Mouse (Mus musculus): ENCODE data around the gene Grik5.

DNA sequence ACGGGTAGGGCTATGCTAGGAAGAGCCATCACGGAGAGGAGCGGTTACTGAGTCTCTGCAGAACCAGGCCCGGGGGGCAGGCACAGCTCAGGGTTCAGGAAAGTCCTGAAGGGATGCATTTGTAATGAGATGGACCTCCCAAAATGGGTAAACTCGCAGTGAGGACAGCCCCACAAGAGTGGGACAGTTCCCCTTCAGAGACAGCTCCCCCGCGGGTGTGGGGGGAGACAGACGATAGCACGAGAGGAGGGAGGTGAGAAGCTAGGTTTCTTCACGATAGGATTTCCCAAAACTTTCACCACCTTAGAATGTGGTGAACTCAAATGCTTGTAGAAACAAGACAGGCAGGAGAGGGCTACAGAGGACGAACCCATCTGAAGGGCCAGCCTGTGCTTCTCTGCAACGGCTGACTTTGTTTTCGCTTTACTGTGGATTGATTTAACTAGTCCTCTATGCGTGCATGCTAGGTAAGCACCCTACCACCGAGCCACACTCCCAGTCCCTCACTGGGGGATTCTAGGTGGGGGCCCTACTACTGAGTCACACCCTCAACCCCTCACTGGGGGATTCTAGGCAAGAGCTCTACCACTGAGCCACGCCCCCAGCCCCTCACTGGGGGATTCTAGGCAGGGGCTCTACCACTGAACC lies 40.9 kb upstream of the Grik5 start:
- TF ChIP-seq POLR2A (IDR thresholded peaks at IDR 0.05; ENCODE audit: low read depth, low read length) (no peak), CTCF (IDR thresholded peaks at IDR 0.05; ENCODE audit: extremely low read depth, insufficient read length, insufficient replicate concordance, low read depth, low read length) (no peak)

All from small intestine, adult 2 months (tissue).